Mouse (Mus musculus) spleen, postnatal 10 days (tissue): ENCODE measurements around the gene Cipc.
A peak's percentile ranks its signal among the peaks of the same experiment; 100 is the strongest.

Experiments
- DNase-seq, 2 experiments: peaks; one replicate each; pipeline ENCODE4 v3.0.0; 2021 to 2022; ENCODE audit warnings: low spot score in 2 of 2

Gene Cipc

DNA sequence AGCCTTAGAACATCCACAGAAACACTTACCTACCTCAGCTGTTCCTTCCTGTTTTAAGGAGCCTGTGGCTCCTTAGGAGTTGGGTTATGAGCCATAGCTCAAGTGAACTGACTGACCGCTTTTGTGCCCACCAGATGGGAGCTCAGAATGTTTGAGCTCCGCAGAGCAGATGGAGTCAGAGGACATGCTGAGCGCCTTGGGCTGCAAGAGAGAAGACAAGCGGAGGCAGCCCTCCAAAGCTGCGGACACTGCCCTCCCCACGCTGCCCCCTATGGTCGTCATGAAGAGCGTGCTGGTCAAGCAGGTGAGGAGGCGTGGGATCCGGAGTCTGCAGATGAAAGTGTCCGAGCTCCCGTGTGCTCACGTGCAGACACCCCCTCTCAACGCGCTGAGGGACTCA, 13.3 kb downstream of the Cipc start:
- no peak for DNase-seq

DNA sequence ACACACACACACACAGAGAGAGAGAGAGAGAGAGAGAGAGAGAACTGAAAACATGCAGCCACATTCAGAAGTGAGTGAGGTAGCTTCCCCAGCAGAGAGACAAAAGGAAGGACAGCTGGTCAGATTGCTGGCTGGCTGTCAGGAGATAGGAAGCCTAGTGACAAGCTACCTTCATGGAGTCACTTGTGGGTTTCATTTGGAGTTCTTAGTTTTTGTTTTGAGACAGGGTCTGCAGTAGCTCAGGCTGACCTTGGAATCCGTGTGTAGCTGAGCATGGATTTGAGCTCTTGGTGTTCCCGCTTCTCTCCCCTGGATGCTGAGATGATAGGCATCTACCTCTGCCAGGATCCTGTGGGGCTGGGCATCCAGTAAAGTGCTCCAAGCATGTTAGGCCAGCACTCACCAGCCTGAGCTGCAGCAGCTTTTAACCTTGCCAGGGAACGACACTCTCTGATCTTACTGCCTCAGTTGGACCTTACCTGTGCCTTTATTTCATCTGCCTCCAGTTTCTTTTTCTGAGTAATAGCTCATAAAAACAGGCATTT, 14.0 kb downstream of the Cipc start:
- DNase-seq, result no peak

DNA sequence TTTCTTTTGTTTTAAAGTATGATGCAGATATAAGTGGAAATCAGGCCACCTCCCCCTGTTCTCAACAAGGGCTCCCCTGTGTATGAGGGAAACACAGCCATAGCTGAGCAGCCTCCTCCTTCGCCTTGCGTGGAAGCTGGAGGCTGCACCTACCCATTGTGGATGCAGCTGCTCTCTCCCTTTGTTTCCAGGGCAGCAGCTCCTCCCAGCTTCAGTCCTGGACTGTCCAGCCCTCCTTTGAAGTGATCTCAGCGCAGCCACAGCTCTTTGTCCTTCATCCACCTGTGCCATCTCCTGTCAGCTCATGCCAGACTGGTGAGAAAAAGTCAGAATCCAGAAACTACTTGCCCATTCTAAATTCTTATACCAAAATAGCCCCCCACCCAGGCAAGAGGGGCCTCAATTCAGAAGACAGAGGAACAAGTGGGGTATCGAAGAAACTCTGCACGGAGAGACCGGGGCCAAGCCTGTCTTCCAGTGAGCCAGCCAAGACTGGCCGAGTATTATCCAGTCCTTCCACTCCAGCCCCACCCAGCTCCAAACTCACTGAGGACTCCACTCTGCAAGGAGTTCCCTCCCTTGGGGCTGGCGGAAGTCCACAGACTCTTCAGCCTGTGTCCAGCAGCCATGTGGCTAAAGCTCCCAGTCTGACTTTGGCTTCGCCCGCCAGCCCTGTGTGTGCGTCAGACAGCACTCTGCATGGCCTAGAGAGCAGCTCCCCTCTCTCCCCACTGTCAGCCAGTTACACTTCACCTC, 14.9 kb downstream of the Cipc start:
- DNase-seq, result no peak

DNA sequence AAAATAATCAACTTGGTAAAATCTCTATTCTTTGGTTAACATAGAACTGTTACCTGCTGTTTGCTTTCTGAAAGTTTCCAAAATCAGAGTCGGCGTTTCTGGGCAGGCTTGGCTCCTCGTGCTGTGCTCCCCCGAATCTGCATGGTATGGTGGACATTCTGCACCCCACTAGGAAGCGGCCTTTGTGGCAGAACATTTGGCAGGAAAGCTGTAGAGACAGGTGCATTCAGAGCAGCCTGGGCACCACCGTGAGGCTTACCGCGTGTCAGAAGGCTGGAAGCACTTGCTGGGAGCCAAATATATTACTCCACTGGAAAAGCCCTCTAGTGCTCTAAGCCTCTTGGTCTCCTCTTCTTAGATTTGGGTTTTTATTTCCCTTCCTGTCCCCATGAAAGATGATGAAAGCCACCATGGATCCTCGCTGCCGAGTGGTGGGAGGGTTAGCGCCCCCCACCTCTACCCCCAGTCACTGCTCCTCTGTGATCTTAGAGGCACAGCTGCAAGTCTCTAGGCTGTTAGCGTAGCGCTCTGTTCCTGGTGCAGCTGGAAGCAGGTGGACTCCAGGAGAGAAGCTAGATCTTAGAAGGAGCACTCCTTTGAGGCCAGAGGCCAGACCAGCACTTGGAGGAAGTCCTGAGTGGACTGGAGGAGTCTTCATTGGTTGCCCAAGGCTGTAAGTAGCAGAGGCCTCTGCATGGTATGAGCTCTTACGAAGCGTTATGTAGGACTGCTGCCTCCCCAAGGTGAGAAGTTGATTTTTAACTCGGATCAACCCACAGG, 17.6 kb downstream of the Cipc start:
- no peak for DNase-seq

DNA sequence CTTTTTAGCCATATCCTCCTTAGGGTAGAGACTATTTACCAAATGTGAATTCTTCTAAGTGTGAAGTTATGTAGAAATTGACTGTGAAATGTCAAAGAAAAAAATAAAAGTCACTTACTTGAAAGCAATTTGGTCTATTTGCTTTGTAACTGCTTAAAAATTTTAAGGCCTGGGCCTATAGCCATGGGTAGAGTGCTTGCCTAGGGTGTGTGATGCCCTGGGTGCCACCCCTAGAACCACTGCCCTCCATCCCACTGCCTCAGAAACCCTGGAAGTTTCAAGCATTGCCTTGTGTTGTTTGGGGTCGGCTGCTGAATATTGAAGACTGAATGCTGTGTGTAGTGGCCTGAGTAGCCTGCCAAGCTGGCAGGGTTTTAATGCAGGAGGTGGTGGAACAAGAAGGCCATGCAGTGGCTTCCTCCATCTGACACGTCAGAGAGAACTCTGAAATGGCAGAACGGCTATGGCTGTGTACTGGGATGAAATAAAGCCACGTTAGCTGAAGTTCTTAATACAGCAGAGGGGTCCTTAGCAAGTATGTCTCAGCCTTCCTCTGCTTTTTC, 18.5 kb downstream of the Cipc start:
- DNase-seq, result no peak

DNA sequence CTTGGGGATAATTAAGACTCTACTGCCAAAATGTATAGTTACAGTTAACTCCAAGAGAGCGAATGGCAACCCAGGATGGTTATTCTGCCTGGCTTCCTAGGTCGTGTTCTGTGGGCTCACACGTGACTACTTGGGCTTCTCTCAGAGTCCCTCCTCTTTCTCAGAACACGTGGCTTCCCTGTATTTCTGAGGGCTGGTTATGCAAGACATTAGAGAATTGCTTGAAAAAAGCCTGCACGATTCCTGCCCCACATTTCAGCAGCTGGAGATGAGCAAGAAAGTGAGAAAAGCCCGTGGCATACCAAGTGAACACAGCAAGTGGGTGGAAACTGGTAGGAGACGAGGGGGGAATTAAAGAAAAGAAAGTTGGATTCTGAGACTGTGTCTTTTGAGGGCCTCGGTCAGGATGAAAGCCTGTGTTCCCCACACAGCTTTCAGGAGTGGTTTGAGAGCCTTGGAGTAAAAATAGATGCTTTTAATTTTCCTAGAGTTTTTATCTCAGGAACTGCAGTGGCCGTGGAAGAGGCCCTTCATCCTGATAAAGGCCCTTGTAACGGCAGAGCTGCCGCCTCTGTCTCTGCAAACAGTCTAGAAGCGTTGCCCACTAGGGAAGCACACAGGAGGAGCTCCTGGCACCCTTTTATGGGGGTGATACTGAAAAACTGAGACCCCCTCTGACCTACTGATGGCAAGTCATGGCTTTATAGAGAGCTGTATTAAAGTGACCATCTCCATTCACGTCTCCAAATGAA, 21.8 kb downstream of the Cipc start:
- DNase-seq, result no peak

DNA sequence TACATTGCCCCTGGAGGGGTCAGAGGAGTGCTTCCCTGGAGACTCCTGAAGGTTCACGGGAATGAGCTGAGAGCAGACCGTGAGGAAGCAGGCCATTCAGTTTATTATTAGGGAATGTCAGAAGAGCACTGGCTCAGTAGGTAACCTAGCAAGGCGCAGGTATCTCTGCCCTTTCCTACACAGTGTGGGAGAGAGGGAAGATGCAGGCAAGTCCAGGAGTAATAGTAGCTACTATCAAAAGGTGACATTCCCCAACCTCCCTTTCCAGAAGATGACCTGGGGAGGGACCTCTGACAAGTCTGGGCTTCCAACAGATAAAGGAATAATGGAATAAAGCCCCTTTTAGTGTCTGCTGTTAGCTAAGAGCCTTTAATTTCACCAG, 22.4 kb downstream of the Cipc start:
- no peak for DNase-seq

DNA sequence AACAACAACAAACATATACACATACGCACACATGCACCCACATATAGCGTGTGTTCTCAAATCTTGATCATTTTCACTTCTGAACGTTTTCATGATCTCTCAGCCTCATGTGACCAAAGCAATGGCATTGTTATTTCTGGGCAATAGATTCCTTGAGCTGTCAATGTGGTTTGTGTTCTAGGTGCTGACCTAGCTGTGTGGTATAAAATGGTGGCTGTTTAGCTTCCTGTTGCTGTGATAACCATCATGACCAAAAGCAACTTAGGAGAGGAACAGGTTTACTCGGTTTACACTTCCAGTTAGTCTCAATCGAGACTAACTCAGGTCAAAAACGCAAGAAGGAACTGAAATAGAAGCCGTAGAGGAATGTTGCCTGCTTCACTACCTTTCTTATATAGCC, 24.2 kb downstream of the Cipc start:
- no peak for DNase-seq

DNA sequence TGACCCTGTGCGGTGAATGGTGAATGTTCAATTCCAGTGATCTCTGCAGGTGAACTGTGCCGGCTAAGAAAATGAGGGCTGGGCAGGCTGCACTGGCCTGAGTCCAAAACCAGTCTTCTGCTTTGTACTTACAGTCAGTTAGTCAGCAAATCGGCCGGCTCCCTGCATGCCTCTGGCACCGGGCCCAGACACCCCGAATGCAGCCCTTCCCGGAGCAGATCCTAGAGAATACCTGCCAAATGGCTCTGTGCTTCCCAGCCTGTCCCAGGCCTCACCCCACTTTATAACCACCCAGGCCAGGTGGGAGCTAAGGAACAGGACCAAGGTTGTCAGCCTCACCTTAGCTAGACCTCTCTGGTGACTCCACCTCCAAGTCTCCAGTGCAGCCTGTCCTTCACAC, 26.4 kb downstream of the Cipc start:
- peak; percentile 28 to 59 for DNase-seq

DNA sequence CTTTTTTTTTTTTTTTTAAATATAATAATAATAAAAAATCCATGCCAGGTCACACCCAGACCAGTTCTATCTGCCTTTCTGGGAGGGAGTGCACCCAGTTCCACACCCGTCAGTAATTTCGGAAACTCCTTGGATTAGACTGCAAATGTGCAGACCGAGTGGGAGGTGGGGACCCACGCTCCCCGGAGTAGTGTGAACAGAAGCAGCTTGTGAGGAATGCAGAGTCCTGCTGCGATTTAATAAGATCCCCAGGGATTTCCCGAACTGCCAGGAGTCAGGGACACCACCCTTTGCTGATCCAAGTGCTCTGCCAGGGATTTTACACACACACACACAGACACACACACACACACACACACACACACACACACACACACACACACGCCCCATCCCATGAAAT, 26.9 kb downstream of the Cipc start:
- no peak for DNase-seq

DNA sequence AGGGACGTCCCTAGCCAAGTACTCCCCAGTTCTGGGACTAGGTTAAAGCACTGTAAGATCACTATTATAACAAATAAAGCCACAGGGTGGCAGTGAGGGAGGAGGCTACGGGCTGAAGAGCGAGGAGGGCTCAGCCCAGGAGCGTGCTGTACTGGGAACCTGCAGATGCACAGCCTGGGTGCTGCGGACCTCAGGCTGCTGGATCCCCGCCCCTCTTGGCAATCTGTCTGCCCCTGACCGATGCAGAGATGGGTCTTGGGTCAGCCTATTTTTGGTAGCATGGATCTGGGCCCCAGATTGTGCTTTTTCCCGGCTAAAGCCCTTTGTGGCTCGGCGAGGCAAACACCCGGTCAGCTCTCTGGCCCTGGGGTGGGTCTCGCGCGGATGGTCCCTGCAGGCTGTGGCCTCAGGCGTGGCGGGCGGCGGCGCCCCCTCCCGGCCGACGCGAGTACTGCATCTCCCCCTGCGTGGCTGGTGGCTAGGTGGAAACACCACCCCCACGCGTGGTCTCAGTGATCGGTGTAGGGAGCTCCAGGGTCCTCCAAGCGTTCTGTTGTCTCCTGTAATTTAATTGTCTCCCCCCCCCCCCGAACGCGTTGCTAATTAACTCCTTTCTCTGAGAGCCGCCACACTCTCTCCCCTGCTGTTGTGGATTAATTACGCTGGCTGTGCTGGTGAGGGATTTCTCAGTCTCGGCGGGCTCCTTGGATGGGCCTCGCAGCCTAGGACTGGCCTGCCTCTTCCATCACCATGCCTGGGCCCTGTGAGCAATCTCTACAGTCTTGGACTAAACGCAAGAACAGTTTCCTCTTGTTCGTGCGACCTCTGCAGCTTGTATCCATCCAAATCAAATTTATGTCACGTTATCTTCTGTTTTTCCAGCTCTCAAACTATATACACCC, 27.8 kb downstream of the Cipc start:
- peak; percentile 72 to 82 for DNase-seq

DNA sequence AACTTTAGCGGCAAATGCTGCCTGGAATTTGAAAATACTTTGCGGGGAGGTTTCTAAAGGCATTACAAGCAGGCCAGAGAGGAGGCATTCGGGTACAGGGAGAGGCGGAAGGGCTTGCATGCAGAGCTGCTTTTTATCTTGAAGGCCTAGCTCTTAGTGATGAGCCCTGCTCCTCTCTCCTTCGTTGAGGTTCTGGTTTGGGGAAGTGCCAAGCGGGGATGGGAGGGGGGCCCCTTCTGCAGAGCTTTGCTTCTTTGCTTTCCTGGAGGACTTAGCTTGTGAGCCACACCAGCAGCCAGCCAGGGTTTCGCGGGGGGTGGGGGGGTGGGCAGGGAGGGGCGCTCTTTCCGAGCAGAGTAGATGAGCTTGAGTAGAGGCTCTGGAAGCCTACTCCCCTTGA, 28.9 kb downstream of the Cipc start:
- no peak for DNase-seq

DNA sequence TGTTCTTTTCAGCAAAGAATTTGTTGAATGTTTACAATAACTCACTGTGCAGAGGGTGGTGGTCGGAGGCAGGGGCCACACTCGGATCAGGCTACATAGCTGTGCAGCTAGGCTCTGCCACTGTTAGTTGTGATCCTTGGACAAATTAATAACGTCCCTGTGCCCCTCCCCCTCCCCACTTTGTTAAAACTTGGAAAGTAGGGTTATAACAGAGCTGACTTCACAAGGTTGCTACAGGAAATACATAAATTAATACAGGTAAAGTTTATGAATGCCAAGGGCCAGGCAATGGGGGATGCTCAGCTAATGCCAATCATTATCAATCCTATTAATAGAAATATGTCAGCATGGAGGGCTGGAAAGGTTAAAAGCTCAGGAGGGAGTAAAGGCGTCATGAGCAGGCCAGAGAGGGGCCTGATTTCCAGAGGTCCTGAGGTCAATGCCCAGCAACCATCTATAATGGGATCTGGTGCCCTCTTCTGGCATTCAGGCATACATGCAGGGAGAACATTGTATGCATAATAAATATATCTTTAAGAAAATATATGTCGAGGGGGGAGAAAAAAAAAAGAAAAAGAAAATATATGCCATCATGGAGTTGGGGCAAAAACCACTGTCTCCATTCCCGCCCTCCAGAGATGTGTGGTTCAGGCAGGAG, 29.8 kb downstream of the Cipc start:
- DNase-seq, result no peak

DNA sequence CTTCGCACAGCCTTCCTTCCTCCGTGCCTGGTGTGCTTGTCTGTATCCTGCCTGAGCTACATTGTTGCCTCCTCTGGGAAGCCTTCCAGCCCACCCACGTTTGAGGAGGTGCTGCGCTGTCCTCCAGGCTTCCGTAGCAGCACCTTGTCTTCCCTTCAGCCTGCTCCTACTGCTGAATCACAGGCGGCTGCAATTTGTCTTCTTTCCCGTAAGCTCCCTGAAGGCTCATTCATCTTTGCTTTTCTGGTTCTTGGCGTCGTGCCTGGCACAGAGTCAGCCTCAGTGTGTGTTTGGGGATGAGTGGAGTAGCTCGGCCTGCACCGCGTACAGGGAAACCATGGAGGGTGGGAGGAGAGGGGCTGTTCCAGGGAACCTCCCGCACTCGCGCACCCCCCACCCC, 31.0 kb downstream of the Cipc start:
- no peak for DNase-seq

DNA sequence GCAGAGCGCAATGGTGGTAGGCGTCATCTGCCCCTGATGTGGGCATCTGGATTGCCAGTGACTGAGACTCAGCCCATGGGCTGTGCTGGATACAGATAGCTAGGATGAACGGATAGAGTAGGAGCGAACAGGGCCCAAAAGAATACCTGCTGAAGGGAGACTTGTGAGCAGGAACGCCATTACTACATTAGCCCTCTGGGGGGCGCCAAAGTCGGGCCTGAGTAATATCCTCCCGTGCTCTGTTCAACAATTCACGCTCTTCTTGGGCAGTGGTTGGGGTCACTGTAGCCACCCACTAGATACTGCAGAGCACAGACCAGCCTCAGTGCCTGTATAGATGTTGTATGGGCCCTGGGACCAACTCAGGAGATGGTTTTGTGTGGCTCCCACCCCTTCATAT, 34.3 kb downstream of the Cipc start:
- peak in 1 of 2 experiments; percentile 28 for DNase-seq

DNA sequence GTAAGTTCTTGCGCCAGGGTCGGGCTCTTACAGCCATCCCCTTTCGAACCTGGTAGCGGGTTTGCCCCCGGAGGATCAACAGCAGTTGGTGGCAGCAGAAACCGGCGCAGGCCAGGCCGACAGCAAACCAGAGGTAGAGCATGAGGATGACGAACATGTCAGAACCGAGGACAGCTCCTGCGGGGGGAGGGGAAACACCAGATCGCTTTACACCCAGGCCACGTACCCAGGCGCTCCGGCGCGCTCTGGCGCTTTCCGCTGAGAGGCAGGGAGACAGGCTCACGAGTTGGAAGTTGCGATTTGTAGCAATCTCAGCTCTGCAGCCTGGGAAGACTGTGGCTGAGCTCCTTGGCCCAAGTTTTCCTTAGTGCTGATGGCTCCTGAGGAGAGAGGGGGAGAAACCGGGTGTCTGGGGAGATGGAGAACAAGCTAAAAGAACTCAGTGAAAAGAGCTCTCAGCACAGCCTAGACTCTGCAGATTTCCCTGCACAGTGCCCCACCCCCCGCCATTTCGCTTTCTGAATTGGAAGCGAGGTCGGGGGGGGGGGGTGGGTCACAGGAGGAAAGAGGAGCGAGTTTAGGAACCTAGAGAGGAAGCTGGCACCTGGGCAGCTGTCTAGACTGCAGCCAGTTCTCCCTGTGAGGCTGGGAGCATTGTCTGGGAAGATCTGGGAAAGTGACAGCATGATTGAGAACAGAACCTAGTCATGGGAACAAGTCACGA, 36.8 kb downstream of the Cipc start:
- peak in 1 of 2 experiments; percentile 67 for DNase-seq

DNA sequence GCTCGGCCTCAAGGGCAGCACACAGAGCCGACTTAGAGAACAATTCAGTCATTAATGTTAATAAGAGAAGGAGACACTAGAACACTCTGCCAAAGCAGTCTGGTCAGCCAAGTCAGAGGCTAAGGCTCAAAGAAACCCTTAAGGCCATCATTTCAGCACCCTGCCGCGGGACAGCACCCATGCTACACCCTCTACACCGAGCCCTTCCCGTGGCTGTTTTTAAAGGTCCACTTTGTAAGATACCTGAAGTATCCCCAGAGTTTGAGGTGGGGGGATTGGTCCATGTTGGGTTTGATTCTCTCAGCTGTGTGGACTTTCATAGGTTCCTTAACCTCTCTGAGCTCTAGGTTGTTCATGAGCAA, 37.3 kb downstream of the Cipc start:
- peak in 1 of 2 experiments; percentile 57 for DNase-seq

DNA sequence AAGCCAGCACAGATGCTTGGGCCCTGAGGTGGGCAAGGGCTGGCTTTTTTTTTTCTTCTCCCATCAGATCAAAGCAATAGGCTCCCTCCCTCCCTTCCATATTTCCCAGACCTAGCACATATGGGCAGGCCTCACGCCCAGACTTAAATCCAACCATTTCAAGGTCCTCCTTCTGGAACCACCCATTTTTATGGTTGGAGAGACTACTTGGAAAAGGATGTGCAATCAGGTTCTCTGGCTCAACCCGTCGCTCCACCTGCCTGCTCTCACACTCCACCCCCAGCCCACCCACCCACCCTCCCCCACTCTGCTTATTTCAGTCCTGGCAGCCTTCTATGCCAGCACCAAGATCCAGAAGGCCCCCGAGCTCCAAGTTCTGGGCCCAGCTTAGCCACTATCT, 39.7 kb downstream of the Cipc start:
- no peak for DNase-seq

DNA sequence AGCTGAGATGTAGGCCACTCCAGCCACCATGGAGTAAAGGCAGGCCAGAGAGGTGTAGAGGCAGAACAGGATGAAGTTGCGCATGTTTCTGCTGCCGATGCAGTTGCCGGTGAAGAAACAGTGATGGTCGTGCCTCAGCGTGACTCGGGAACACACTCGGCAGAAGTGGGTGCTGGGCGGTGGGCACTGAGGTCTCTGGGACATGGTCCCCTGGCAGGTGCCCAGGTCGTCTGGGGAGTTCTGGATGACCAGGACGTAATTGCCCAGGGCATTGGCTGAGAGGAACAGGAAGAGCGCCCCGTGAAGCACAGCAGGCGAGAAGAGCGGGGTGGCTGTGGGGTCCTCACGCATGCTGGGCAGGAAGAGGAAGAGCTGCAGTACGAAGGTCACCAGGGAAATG, 41.4 kb downstream of the Cipc start:
- no peak for DNase-seq

DNA sequence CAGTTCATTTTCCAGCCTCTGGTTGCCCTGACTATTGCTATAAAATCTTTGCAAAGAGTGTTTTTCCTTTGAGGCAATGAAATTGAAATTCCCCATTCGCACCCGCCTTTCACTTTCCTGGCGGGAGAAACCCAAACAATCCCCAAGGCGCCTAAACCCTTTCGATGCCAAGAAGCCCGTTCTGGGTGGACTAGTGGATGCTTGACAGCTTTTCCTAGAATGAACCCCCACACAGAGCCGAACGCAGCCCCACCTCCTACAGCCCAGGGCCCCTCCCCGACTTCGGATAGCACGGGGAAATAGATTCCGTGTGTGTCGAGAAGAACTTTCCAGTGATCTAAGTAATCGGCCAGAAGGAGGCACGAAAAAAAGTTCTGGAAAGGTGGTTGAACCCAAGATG, 42.5 kb downstream of the Cipc start:
- DNase-seq, result no peak
